Mouse (Mus musculus): ENCODE results near the gene Akap8.

Gene Akap8

GRCm38 (mm10) chr17:32349037-32349732, 28.1 kb upstream of the Akap8 start:
- DNase-seq (ENCODE audit: low read depth, low spot score), result no peak

- no peak for DNase-seq (ENCODE audit: low read depth, low spot score)
Measured at GRCm38 (mm10) chr17:32348406-32348805, 27.4 kb upstream of the Akap8 start.

GRCm38 (mm10) chr17:32341102-32341501, 20.1 kb upstream of the Akap8 start:
- DNase-seq (ENCODE audit: low read depth, low spot score), result no peak

- no peak for DNase-seq (ENCODE audit: low read depth, low spot score)
Measured at GRCm38 (mm10) chr17:32340110-32340509, 19.1 kb upstream of the Akap8 start.

GRCm38 (mm10) chr17:32335869-32336268, 14.8 kb upstream of the Akap8 start:
- DNase-seq (ENCODE audit: low read depth, low spot score), result no peak

- no peak for DNase-seq (ENCODE audit: low read depth, low spot score)
Measured at GRCm38 (mm10) chr17:32334921-32335320, 13.9 kb upstream of the Akap8 start.

- no peak for DNase-seq (ENCODE audit: low read depth, low spot score)
Measured at GRCm38 (mm10) chr17:32333675-32334303, 12.8 kb upstream of the Akap8 start.

- no peak for DNase-seq (ENCODE audit: low read depth, low spot score)
Measured at GRCm38 (mm10) chr17:32327501-32327900, 6.5 kb upstream of the Akap8 start.

GRCm38 (mm10) chr17:32322809-32323208, 1.8 kb upstream of the Akap8 start:
- DNase-seq (ENCODE audit: low read depth, low spot score), result no peak

GRCm38 (mm10) chr17:32321836-32322235, 798 bp upstream of the Akap8 start:
- no peak for DNase-seq (ENCODE audit: low read depth, low spot score)

- DNase-seq (ENCODE audit: low read depth, low spot score), result no peak
Measured at GRCm38 (mm10) chr17:32321390-32321734, 324 bp upstream of the Akap8 start.

- peak; percentile 42 for DNase-seq (ENCODE audit: low read depth, low spot score)
Measured at GRCm38 (mm10) chr17:32319950-32320349, 1.1 kb downstream of the Akap8 start.

- DNase-seq (ENCODE audit: low read depth, low spot score), result no peak
Measured at GRCm38 (mm10) chr17:32317708-32318107, 3.3 kb downstream of the Akap8 start.

GRCm38 (mm10) chr17:32317032-32317431, 4.0 kb downstream of the Akap8 start:
- DNase-seq (ENCODE audit: low read depth, low spot score), result no peak

- DNase-seq (ENCODE audit: low read depth, low spot score), result no peak
Measured at GRCm38 (mm10) chr17:32315560-32315959, 5.5 kb downstream of the Akap8 start.

- no peak for DNase-seq (ENCODE audit: low read depth, low spot score)
Measured at GRCm38 (mm10) chr17:32313892-32314291, 7.1 kb downstream of the Akap8 start.

- DNase-seq (ENCODE audit: low read depth, low spot score), result no peak
Measured at GRCm38 (mm10) chr17:32312801-32313200, 8.2 kb downstream of the Akap8 start.

- DNase-seq (ENCODE audit: low read depth, low spot score), result no peak
Measured at GRCm38 (mm10) chr17:32307963-32308362, 13.1 kb downstream of the Akap8 start.

- no peak for DNase-seq (ENCODE audit: low read depth, low spot score)
Measured at GRCm38 (mm10) chr17:32298125-32298524, 22.9 kb downstream of the Akap8 start.

GRCm38 (mm10) chr17:32295901-32296300, 25.1 kb downstream of the Akap8 start:
- DNase-seq (ENCODE audit: low read depth, low spot score), result no peak

- no peak for DNase-seq (ENCODE audit: low read depth, low spot score)
Measured at GRCm38 (mm10) chr17:32295160-32295559, 25.9 kb downstream of the Akap8 start.

- DNase-seq (ENCODE audit: low read depth, low spot score), result peak; percentile 11
Measured at GRCm38 (mm10) chr17:32285138-32285670, 35.8 kb downstream of the Akap8 start.

Measured in skeletal muscle tissue, adult 2 months (tissue).